Mouse (Mus musculus): ENCODE results near the gene Gpc2.

DNA sequence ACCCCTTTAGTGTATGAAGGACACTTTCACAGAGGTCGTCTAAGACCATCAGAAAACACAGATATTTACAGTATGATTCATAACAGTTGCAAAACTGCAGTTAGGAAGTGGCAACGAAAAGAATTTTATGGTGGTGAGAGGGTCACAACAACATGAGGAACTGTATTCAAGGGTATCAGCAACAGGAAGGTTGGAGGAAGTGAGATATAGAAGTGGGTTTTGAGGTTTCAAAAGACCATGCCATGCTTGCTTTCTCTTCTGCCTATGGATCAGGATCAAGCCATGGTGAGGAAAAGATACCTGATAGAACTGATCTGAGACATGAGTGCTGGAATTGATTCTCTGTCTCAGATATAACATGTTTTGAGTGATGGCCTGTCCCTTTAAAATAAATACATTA, 52.4 kb downstream of the Gpc2 start:
- TF ChIP-seq POLR2A (IDR thresholded peaks at IDR 0.05; ENCODE audit: insufficient read depth, low read depth, low read length) (no peak), EP300 (IDR thresholded peaks at IDR 0.05; ENCODE audit: insufficient read depth, low read depth, low read length) (no peak)
